Mouse (Mus musculus) ovary, adult 18-20 months (tissue): ENCODE results near the gene Pnkd.
"Not testable (repeated sequence)": the region's sequence is repeated elsewhere in the genome, so short reads cannot be mapped to it uniquely, and the experiment has no call there.

ENCODE experiments used
- DNase-seq: peaks from one replicate; pipeline ENCODE4 v3.0.0; 2022; ENCODE audit warnings: low spot score, mixed read lengths

The Pnkd gene

DNA sequence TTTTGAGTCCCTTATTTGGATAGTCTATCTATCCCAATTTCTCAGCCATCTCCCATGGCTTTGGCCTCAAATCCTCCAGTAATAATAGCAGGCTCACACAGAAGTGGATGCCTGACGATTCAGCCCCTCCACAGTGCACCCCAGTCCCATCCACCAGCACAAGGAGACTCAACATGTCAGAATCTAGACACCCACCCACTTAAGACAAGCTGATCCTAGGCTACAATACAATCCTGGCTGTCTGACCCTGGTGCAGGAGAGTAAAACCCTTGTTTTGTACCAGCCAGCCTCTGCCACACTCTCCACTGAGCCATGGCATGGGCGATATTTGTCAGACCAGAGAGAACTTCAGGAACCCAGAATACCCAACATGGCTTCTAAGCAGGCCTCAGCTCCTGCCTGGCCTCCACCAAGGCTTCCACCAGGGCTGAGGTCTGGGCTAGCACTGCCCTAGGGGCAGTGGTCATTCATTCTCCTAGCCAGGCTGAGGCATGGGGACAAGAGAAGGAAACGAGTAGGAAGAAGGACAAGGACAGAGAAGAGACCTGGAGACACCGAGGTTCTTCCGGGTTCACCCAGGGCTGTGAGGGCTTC lies 13.5 kb downstream of the Pnkd start:
- DNase-seq, result no peak

- DNase-seq, result peak; percentile 55
Observed at GRCm38 (mm10) chr1:74298996-74299395, 14.3 kb downstream of the Pnkd start.

GRCm38 (mm10) chr1:74300347-74301110 lies 15.8 kb downstream of the Pnkd start:
- no peak for DNase-seq

DNA sequence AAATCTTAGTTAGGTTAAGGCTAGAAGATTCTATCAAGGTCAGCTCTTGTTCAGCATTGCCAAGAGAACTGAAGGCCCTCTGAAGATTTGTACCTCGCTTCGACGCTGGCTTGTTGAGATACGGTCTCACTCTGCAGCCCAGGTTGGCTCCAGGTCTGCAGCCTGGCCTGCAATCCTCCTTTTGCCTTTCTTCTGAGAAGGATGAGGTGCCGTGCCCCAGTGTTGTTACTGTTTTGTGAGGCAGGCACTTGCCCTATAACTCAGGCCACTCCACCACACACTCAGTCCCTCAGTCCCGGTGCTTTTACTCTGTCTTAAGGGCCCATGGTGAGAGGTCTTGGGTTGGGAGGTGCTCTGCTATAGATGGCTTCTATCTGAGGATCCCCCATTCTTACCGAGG lies 17.5 kb downstream of the Pnkd start:
- no peak for DNase-seq

DNA sequence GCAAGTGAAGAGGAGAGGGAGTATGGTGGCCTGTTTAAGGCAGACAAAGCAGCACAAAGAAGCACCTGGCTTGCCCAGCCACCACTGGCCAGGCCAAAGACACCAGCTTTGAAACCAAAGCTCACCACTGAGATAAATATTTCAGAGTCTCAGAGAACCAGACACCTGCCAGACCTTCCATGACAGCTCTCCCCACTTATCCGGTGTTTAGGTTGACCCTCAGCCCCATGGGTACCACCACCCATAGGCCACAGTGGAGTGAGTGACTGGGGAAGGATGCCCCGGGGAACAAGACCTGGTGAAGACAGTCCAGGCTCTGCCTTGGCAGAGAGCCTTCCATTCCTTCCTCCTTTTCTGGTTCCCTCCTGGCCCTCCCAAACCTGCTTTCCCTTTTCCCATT lies 18.1 kb downstream of the Pnkd start:
- DNase-seq, result no peak

GRCm38 (mm10) chr1:74303509-74304338 lies 19.0 kb downstream of the Pnkd start:
- peak; percentile 71 for DNase-seq

DNA sequence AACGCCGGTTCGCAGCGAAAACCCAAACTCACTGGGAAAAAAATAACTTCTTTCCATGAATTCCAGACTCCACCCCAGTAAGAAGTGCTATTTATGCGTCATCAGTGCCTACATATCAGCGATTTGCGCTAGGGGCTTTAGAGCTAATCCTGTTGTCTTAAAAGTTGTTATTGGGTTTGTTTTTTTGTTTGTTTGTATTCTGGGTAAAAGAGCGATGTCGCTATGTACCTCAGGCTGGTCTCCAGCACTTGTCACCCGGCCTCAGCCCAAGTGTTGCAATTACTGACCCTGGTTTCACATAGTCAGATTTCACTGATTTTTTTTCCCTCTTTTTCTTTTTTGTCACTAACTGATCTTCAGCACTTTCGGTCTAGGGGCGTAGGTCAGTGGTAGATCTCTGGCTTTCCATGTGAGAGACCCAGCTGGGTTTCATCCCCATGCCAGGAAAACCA lies 19.6 kb downstream of the Pnkd start:
- DNase-seq, result no peak

GRCm38 (mm10) chr1:74304946-74305345 lies 20.2 kb downstream of the Pnkd start:
- DNase-seq, result no peak

- DNase-seq, result no peak
Observed at GRCm38 (mm10) chr1:74305522-74305921, 20.8 kb downstream of the Pnkd start, which contains the start of gene Tmbim1. Gene Tmbim1 (minus strand): TSS chr1:74305622.

DNA sequence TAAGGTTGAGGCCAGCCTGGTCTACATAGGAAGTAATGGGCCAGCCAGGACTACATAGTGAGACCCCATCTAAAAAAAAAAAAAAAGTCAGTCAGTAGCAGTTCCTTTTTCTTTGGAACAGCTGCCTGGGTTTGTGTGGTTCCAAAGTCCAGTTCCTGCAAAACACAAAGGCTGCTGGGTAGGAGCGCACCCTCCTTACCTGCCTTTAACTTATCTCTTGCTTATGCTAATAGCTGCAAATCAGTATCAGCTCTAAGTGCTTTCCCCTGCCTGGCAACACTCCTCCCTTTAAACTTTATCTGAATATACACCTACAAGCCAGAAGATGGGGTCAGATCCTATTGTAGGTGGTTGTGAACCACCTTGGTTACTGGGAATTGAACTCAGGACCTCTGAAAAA lies 22.4 kb downstream of the Pnkd start:
- DNase-seq, result no peak

DNA sequence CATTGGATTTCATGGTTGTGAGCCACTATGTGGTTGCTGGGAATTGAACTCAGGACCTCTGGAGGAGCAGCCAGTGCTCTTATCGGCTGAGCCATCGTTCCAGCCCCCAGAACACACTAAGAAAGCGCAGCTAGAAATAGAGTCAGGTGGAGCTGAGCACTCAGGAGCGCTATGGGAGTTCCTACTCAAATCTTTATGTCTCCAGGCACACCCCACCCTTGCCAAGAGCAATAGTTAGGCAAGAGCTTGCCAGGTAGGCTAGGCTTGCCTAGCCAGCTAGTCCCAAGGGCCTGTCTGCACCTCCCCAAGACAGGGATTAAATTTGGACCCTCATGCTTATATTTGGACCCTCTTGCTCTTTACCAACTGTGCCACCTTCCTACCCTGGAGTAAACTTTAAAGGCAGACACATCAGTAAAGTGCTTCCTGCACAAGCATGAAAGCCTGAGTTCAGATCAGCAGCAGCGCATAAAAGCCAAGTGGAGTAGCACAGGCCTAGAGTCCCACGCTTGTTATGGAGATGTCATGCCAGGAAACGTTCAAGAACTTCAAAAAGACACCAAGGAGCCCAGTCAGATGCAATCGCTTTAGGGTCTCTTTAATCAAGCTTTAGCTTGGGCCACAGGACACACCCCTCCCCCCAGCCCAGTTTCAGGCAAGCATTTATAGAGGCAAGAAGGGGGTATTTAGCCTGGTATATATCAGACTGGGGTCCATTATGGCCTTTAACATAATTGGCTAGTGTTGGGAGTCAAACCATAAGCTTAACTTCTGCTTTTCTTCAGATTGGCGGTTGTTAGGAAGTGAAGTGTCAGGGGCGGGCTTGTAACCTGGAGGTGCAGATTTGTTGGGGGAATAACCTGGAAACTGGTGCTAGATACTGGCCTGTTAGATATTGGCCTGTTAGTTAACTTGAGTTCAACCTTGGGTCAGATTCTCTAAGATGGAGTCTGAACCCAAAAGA lies 23.6 kb downstream of the Pnkd start:
- DNase-seq, result no peak

DNA sequence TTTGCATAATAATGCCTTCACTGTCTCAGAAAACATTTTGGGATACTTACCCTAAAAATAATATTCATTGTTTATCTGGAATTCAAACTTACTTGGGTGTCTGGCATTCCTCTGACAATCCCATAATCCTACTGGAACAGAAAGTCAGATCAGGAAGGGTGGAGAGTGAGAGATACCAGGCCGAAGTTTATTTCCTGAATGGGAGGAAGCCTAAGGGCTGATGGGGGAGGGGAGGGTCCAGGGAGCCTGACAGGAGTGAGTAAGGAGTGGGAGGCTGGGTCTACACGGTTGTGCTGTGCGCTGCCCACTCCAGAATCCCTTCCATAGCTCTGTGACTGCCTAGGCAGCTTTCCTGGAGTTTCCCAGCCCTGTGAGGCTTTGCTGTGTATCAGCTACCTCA lies 25.0 kb downstream of the Pnkd start:
- DNase-seq, result no peak

GRCm38 (mm10) chr1:74313049-74313692 lies 28.4 kb downstream of the Pnkd start:
- DNase-seq, result no peak

DNA sequence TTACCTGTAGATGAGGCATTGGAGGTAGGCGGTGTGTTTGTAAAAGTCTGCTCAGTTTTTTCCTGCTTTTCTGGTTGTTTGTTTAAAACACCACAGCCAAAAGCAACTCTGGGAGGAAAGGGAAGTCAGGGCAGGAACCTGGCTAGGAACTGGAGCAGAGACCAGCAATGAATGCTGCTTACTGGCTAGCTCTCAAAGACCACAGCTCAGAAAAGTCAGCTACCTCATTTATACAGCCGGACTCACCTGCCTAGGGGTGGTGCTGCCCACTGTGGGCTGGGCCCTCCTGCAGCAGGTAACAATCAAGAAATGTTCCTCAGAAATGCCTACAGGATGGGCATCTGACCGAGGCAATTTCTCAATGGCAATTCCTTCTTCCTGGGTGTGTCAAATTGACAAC lies 30.1 kb downstream of the Pnkd start:
- no peak for DNase-seq

DNA sequence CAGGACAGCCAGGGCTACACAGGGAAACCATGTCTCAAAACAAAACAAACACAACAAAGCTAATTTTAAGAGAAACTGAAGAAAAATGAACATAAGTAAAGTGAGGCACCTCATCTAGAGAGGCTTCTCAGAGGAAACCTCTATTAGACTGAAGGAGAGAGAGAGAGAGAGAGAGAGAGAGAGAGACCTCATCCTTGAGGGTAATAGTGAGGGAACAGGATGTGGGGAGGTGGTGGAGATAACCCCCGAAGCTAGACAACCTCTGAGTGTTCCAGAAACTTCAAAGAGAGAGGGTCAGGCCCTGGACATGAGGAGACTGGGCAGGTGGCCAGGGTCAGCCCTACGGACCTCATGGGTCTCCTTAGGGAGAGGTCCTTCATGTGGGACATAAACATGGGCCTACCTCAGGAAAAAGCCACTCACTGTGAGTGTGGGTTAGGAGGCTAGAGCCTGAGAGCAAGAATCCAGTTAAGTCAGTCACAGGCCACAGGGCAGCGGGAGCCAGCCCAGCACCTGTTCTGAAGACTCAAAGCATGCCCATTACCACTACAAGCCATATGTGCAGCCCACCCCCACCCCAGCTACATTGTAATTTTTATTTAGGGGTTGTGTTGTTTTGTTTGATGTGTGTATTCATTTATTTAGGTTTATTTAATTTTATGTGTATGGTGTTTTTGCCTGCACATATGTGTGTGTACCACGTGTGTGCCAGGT lies 31.5 kb downstream of the Pnkd start:
- DNase-seq, result no peak

DNA sequence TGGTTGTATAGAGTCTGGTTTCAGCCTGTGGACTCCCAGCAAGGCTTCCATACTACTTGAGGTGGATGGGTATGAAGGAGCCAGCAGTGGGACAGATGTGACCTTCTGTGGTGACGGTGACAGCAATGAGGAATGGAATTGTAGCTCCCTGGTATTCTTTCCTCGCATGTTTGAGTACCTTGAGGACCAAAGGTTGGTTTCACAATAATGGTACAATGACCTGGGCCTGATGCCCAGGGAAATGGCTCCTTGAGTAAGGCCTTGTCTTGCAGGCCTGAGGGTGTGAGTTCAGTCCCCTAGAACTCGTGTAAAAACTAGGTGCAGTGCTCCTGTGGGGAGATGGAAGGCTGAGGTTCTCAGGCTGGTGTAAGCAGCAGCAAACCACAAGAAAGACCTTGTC lies 34.0 kb downstream of the Pnkd start:
- no peak for DNase-seq

DNA sequence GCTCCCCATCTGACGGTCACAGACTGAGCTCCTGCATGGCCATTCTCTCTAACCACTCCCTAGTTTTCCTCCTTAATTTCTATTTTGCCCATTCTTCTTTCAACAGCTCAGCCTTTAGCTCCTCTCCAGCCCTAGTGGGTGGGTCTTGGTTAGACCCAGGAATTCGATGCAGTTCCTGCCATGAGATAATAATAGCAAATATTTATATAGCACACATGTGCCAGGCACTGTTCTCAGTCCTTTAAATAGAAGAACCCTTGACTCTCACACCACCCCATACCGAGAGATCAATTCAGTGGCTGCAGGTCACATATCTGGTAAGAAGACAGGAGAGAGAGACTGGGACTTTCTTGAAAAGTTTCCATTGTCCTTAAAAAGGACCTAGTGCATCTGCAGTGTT lies 36.7 kb downstream of the Pnkd start:
- no peak for DNase-seq

GRCm38 (mm10) chr1:74326916-74327315 lies 42.2 kb downstream of the Pnkd start:
- DNase-seq, result not testable (repeated sequence)

- no peak for DNase-seq
Observed at GRCm38 (mm10) chr1:74329899-74330431, 45.2 kb downstream of the Pnkd start.

- DNase-seq, result no peak
Observed at GRCm38 (mm10) chr1:74331046-74331681, 46.4 kb downstream of the Pnkd start.
